Mouse (Mus musculus): ENCODE data around the gene Fryl.

GRCm38 (mm10) chr5:72994928-72995327 lies 261.5 kb downstream of the Fryl start:
- TF ChIP-seq TAL1 (IDR thresholded peaks at IDR 0.05; ENCODE audit: low read length) (no peak), GATA1 (IDR thresholded peaks at IDR 0.05; ENCODE audit: low read length) (no peak)

Data from erythroblast, embryonic 14.5 days (primary cell).